Mouse (Mus musculus): ENCODE results near the gene Abhd10.
A peak's percentile ranks its signal among the peaks of the same experiment; 100 is the strongest.

Gene Abhd10

GRCm38 (mm10) chr16:45742615-45743476 is at the start of gene Abhd10:
Gene Abhd10 (minus strand): TSS chr16:45742955.
- peak; percentile 93 for DNase-seq (ENCODE audit: low spot score)

GRCm38 (mm10) chr16:45791286-45791685 is 48.5 kb upstream of the Abhd10 start:
- no peak for DNase-seq (ENCODE audit: low spot score)

- DNase-seq (ENCODE audit: low spot score), result no peak
Observed at GRCm38 (mm10) chr16:45789311-45789710, 46.6 kb upstream of the Abhd10 start.

GRCm38 (mm10) chr16:45787650-45788049 is 44.9 kb upstream of the Abhd10 start:
- no peak for DNase-seq (ENCODE audit: low spot score)

GRCm38 (mm10) chr16:45786639-45787038 is 43.9 kb upstream of the Abhd10 start:
- no peak for DNase-seq (ENCODE audit: low spot score)

- no peak for DNase-seq (ENCODE audit: low spot score)
Observed at GRCm38 (mm10) chr16:45780001-45780400, 37.2 kb upstream of the Abhd10 start.

GRCm38 (mm10) chr16:45774813-45775212 is 32.1 kb upstream of the Abhd10 start:
- DNase-seq (ENCODE audit: low spot score), result no peak

- DNase-seq (ENCODE audit: low spot score), result no peak
Observed at GRCm38 (mm10) chr16:45770914-45771313, 28.2 kb upstream of the Abhd10 start.

GRCm38 (mm10) chr16:45767853-45768640 is 25.3 kb upstream of the Abhd10 start:
- no peak for DNase-seq (ENCODE audit: low spot score)

GRCm38 (mm10) chr16:45767434-45767833 is 24.7 kb upstream of the Abhd10 start:
- no peak for DNase-seq (ENCODE audit: low spot score)

GRCm38 (mm10) chr16:45765801-45766494 is 23.2 kb upstream of the Abhd10 start:
- DNase-seq (ENCODE audit: low spot score), result no peak

- no peak for DNase-seq (ENCODE audit: low spot score)
Observed at GRCm38 (mm10) chr16:45765102-45765501, 22.3 kb upstream of the Abhd10 start.

- DNase-seq (ENCODE audit: low spot score), result no peak
Observed at GRCm38 (mm10) chr16:45762859-45763505, 20.2 kb upstream of the Abhd10 start.

GRCm38 (mm10) chr16:45761425-45761824 is 18.7 kb upstream of the Abhd10 start:
- DNase-seq (ENCODE audit: low spot score), result no peak

- no peak for DNase-seq (ENCODE audit: low spot score)
Observed at GRCm38 (mm10) chr16:45758726-45759269, 16.0 kb upstream of the Abhd10 start.

- no peak for DNase-seq (ENCODE audit: low spot score)
Observed at GRCm38 (mm10) chr16:45757421-45758078, 14.8 kb upstream of the Abhd10 start.

- no peak for DNase-seq (ENCODE audit: low spot score)
Observed at GRCm38 (mm10) chr16:45756855-45757254, 14.1 kb upstream of the Abhd10 start.

- DNase-seq (ENCODE audit: low spot score), result no peak
Observed at GRCm38 (mm10) chr16:45743591-45744144, 913 bp upstream of the Abhd10 start.

GRCm38 (mm10) chr16:45737880-45738279 is 4.9 kb downstream of the Abhd10 start:
- DNase-seq (ENCODE audit: low spot score), result no peak

- DNase-seq (ENCODE audit: low spot score), result no peak
Observed at GRCm38 (mm10) chr16:45736724-45737123, 6.0 kb downstream of the Abhd10 start.

GRCm38 (mm10) chr16:45729163-45729562 is 13.6 kb downstream of the Abhd10 start:
- no peak for DNase-seq (ENCODE audit: low spot score)

Measured in testis, postnatal 14 days (tissue).